Comparison of ENCODE assay signal across 9 mouse cellular contexts in the genomic region with DNA sequence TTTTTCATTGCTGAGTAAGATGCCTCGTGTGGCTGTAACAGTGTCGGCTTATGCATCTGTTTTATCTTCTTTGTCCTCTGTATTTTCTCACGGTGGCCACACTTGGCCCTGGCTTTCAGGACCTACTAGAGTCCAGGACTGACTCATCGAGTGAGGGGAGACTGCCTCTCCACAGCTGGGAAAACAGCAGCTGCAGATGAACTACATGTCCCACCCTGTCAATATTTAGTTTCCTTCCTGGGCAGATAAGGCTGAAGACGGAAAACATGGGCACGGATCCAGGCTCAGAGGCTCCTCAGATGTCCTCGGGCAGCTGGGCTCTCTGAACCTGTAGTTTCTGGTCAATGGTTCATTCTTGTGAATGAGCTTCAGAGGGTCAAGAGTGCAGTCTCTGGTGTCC. TPM values are rescaled to one million over a fixed set of nuclear protein-coding genes. Genes with fewer than 3 reads are reported as not detected.
DNase-seq lines count a peak whose midpoint lies in the region; ATAC-seq lines count a peak whose summit lies in the region.
"Had no signal": no experiment of that assay in that cellular context is flagged by ENCODE, and none has a peak within 500 bp of the region (broad histone marks: within the 10 kb centered on the region; RNA-seq: fewer than 3 reads in every experiment).

No protein-coding gene starts in this region.

- peak; percentile 73 for DNase-seq in adrenal gland, postnatal 14 days
- peak; percentile 28 to 49 for DNase-seq in gastrocnemius, adult 8-10 months (ENCODE audit: low spot score in 2 of 2)
- peak; percentile 62 for DNase-seq in heart, postnatal 25 days (ENCODE audit: low spot score)
- DNase-seq in lung, postnatal 14 days = peak; percentile 76
- DNase-seq in embryo, embryonic 11 days = no peak
- no peak for DNase-seq in cerebellum, adult 11-12 months
- DNase-seq: cerebellum, adult 8-10 months had no signal

- no peak for ATAC-seq in cerebellum, adult (ENCODE audit: insufficient number of reproducible peaks, low FRiP score, low TSS enrichment)
- no peak for ATAC-seq in granulocyte monocyte progenitor cell, adult 5-6 weeks (replicated peaks; ENCODE audit: poor library complexity, severe bottlenecking)

- intact Hi-C loops in heart, postnatal 25 days (cut with DNase I) = no loop called here

RNA-seq across cellular contexts. Expression of a gene that starts 9.6 kb away (rescaled TPM):
- not detected in 2 replicates for total RNA-seq in adrenal gland, postnatal 14 days (2021)
- not detected for total RNA-seq in gastrocnemius, adult 8-10 months (2022)
- not detected for total RNA-seq in heart, postnatal 25 days (2021)
- not detected in 2 replicates for total RNA-seq in granulocyte monocyte progenitor cell, adult 5-6 weeks (2014; fragmentation: Nextera tagmentation)
- not detected in 2 replicates for total RNA-seq in granulocyte monocyte progenitor cell, adult 5-6 weeks (2017)

RNA-seq across cellular contexts. Expression of a gene that starts 19.3 kb away (rescaled TPM):
- total RNA-seq in adrenal gland, postnatal 14 days (2021) = 2.0 and 2.4 TPM in 2 replicates
- 1 to 10 TPM in 2 of 4 experiments, under 1 TPM in 2; 0.75 to 1.5 (median 1.2) TPM for total RNA-seq in gastrocnemius, adult 8-10 months (2022)
- 1 to 10 TPM; 6.3 to 8.0 TPM for total RNA-seq in heart, postnatal 25 days (2021)
- 0.21 TPM in 1 of 2 replicates, not detected in the other for total RNA-seq in granulocyte monocyte progenitor cell, adult 5-6 weeks (2014; fragmentation: Nextera tagmentation)
- not detected in 2 replicates for total RNA-seq in granulocyte monocyte progenitor cell, adult 5-6 weeks (2017)

RNA-seq across cellular contexts. Expression of a gene that starts 58.0 kb away (rescaled TPM):
- total RNA-seq in adrenal gland, postnatal 14 days (2021) = 19.6 and 34.2 TPM in 2 replicates
- 1 to 10 TPM; 2.0 to 8.9 (median 6.4) TPM for total RNA-seq in gastrocnemius, adult 8-10 months (2022)
- total RNA-seq in heart, postnatal 25 days (2021) = 1 to 10 TPM; 5.4 to 6.4 TPM
- 84.4 and 140 TPM in 2 replicates for total RNA-seq in granulocyte monocyte progenitor cell, adult 5-6 weeks (2014; fragmentation: Nextera tagmentation)
- 200 and 215 TPM in 2 replicates for total RNA-seq in granulocyte monocyte progenitor cell, adult 5-6 weeks (2017)

Comparison
In these comparisons a context has a peak if more than half of its experiments do, and no peak if none do; other contexts are left out.
1. DNase-seq: peak in adrenal gland, postnatal 14 days (single experiment), gastrocnemius, adult 8-10 months (2 of 2), heart, postnatal 25 days (single experiment) and lung, postnatal 14 days (single experiment); none in embryo, embryonic 11 days (single experiment) and cerebellum, adult 11-12 months (single experiment).